Mouse (Mus musculus) monocyte, adult 5-6 weeks (primary cell): ENCODE results near the gene Grin2b. TPM values are rescaled to one million over a fixed set of nuclear protein-coding genes. Genes with fewer than 3 reads are reported as not detected.

Source experiments
- ATAC-seq: fragments of 153-309, 156-312 bp; replicated peaks from 2 replicates; pipeline ENCODE4 v1.8.0; 2017; ENCODE audit warnings: mild to moderate bottlenecking; ENCODE audit not compliant: low TSS enrichment, insufficient number of reproducible peaks, severe bottlenecking, poor library complexity, low FRiP score
- total RNA-seq: library from RNA; stranded (forward); fragments of 200-1000, 200-491, 200-594 nt; gene quantifications from 3 replicates; pipeline ENCODE4 v1.2.3, GENCODE M21; 2017

Gene Grin2b
- total RNA-seq, 1 experiment from 2014 or later, result 0.10 TPM

DNA sequence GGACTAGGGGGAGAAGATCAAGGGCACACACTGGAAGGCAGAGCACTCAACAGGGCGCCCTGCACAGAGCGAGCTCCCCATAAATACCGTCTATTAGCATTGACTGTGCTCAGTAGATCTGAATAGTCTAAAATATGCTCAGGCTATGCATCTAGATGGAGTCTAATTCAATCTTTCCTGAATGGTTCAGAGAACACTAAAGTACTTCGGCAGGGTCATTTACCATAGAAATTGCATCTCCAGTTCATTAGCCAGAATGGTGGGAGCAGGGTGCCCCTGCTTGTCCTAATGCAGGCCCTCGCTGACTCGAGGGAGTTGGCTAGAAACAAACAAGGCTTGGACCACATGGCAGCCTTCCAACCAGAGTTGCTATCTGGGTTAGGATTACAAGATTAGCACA lies 64.1 kb downstream of the Grin2b start:
- ATAC-seq, result no peak

- ATAC-seq, result no peak
Observed at GRCm38 (mm10) chr6:136108466-136108865, 64.8 kb downstream of the Grin2b start.

DNA sequence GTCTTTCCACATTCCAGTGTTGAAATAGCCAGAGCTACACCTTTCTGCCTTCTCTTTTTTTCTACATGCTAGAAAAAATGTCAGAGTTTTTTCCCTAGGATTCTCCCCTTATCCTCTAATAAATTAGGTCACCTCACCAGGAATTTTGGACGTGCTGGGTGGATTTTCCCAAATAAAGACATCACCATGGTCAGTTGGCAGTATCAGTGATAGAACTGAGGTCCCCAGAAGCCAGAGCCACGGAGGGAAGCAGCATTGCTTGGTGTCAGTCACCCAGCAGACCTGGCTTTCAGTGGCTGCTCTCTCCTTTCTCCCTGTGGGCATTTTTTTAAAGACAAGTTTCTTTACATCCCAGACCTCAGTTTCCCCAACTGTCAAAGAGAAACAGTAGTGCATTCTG lies 68.1 kb downstream of the Grin2b start:
- ATAC-seq, result no peak

DNA sequence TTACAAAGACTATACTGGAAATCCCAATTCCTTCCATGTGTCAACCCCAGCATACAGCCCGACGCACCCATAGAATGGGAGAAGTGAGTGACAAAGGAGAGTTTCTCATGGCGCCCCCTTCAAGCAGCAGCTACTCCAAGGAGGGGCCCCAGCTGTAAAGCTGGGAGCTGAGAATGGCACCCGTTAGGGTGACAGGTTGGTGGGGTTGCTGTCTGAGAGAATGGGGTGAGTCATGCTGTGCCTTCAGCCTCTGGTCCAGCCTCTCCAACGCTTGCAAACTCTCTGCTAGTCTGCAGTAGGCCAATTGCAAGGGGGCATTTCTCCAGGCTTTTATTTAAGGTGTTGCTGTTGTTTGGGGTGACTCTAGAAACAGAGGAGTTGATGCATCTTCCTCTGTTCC lies 73.1 kb downstream of the Grin2b start:
- no peak for ATAC-seq

DNA sequence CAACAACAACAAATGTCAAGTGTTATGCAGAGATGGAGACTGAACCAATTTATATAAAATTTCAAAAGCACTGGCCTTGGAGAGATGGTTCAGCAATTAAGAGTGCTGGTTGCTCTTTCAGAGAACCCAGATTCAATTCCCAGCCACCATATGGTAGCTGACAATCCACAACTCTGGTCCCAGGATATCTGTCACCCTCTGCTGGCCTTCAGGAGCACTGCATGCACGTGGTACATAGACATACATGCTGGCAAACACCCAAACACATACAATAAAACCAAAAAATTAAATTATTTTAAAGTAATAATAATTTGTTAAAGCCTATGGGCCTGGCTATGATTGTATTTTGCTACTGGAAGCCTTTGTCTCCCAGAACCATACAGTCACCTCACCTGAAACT lies 77.0 kb downstream of the Grin2b start:
- no peak for ATAC-seq

GRCm38 (mm10) chr6:136079991-136080734 lies 93.1 kb downstream of the Grin2b start:
- ATAC-seq, result no peak

DNA sequence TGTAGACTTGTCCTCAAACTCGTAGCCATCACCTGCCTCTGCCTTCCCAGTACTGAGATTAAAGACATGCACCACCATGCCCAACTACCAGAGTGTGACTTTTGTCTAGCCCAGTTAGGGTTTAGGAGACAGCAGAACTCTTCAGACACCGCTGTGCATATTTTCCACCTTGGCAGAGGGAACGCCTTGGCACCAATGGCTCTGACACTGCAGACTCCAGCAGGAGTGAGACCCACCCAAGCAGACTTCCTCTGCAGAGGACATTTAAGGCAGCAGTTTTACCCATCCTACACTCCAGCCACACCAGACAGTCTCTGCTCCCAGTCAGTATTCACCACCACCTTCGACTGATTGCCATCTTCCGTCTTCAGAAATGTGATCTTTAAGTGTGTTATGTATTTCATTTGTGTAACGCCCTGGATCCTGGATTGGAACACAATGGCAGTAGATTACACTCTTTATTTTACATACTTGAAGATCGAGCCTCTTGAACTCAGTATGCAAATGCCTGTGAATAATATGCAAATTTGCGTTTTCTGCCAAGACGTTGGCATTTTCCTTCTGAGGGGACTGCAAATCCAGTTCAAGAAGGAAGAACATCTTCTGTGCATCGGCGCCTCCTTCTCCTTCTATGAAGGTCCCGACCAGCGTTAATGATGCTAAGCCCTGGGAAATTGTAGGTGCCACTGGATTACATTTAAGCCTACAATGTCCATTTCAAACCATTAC lies 100.8 kb downstream of the Grin2b start:
- ATAC-seq, result no peak

GRCm38 (mm10) chr6:136070101-136070500 lies 103.2 kb downstream of the Grin2b start:
- no peak for ATAC-seq

GRCm38 (mm10) chr6:136053346-136053745 lies 120.0 kb downstream of the Grin2b start:
- no peak for ATAC-seq

DNA sequence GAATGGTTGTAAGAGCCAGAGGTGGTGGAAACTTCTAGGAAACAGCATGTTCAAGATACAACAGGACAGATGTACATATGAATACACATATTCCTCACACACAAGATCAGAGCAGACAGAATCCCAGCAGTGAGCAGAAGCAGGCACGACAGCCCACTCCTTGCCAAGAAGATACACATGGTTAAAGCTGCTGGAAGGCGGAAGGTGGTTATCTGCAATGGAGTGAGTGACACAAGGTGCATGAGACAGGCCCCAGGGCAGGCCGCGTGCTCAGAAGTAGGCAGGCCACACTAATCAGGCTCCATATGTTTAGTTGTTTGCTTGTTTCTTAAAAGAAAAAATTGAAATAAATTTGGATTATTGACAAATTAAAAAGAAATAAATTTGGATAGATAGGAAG lies 123.0 kb downstream of the Grin2b start:
- no peak for ATAC-seq

DNA sequence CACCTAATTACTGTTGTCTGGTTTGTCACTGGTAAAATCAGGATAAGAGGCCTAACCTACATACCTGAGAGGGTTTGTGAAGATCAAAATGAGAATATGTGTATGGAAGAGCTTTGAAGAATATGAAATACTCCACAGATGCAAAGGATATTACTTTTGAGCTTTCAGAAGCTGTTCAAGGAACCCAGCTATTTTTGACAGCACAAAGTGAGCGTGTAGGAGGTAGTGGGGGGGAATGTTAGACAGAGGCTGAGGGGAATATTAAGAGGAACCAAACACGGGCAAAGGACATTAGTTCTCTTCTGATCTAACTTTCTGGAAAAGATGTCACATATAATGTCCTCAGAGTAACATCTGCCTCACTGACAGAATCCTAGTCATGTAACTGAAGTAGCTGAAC lies 125.2 kb downstream of the Grin2b start:
- no peak for ATAC-seq

DNA sequence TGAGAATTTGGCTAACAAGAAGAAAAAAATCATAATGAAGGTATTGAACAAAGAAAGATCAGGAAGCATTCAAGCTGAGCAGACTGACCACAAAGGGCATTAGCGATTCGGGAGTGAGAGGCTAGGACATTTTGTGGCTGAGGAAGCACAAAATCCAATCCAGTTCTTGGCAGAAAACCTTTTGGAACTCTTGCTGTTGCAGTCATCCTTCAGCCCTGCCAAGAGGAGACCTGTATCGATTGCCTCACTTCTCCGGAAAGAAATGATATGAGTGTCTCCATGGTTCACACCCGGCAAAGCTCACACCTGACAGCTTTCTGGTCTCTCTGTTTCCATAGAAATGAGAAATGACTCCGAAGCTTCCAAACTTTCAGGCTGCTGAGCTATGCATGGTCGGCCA lies 127.2 kb downstream of the Grin2b start:
- no peak for ATAC-seq

DNA sequence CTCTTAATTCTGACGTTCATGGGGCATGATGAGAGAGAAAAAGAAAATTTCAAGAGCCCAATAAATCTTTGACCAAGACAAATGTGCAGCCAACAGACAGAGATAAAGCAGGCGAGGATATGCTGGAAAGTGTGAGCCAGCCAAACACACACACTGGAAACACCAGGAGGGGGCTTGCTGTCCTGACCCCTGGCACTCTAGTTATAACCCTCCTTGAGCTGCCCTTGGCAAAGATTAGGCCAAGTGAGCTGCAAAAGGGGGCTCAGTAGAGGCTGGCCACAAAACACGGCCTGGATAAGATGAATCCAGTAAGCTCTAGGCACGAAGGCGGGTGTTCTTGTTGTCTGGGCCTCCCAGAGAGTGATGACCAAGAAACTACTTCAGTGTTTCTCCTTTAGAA lies 128.8 kb downstream of the Grin2b start:
- no peak for ATAC-seq

DNA sequence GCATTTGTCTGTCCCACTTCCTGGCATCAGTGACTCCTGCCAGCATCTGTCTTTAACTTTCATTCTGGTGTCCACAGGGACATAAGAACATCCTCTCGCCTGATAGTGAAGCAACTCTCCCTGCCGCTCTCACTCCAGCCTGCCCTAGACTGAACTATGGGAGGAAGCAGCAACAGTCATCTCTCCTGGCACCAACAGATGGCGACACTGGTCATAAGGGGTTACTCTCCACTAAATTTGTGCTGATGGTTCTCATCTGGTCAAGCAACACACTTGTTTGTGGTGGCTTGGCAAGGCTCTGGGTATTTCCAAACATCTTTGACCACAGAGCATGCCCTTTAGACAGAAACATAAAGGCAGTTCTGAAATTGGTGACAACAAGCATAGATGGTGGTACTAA lies 130.9 kb downstream of the Grin2b start:
- no peak for ATAC-seq

- ATAC-seq, result no peak
Observed at GRCm38 (mm10) chr6:136041821-136042220, 131.5 kb downstream of the Grin2b start.

- no peak for ATAC-seq
Observed at GRCm38 (mm10) chr6:136040931-136041330, 132.4 kb downstream of the Grin2b start.

- no peak for ATAC-seq
Observed at GRCm38 (mm10) chr6:136029235-136029939, 143.9 kb downstream of the Grin2b start.

DNA sequence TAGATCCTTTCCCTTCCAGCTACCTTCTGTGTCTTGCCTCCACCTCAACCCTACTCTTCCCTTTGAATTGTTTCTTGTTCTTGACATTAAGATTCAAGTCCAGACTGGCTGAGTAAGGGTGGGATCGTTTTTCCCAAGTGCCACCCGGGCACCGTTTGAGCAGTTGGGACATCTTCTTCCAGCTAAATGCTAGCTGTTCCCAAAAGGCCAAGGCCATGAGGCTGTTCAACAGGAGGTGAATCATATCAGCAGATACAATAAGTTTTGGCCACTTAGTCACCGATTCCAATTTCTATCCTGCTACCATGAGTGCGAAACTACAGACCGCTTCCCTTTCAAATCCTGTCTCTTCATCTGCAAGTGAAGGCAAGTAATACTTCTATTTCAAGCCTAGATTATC lies 146.4 kb downstream of the Grin2b start:
- no peak for ATAC-seq

DNA sequence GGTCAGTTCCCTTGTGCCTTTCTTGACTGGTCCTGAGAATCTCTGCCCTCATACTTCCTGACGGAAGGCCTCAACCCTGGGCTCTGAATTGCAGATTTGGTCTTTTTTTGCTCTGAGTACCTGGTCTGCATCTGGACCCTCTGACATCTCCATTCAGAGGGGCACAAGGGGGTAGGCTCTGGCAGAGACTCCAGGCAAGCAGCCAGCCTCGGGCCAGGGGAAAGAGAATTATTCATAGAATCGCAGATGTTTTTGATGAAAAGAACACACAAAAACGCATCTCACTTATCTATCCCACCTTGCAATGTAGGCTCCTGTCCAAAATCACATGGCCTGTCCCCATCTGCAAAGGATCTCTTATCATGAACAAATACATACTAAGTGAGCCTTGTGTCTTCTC lies 147.5 kb downstream of the Grin2b start:
- no peak for ATAC-seq

DNA sequence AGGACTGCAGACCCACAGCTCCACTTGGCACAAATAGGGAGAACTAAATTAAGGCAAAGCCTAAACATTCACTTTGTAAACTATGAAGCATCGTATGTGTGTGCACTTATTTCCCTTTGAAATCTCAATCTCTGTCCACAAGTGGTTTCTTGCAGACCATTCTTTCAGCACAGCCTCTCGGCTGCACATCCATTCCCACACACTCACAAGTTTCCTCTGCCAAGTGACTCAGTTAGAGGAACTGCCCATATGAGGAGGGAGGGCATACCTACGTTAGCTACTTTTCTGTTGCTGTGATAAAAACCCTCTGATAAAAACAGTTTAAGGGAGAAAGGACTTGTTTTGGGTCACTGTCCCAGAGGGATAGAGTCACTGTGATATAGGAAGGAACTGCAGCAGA lies 152.9 kb downstream of the Grin2b start:
- ATAC-seq, result no peak
